15 mouse cellular contexts compared by ENCODE assay signal in the genomic region with DNA sequence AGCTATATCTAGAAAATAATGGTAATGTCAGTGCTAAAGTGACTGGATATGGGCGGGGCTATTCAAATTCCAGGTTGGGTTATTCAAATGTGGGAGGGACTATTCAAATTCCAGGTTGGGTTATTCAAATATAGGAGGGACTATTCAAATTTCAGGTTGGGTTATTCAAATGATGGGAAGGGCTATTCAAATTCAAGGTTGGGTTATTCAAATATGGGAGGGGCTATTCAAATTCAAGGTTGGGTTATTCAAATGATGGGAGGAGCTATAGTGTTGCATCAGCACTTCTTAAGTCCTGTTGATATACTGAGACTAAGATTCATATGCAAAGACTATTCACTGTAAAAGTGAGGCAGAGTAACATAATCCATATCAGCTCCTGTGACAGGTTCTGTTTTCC.
DNase-seq lines count a peak whose midpoint lies in the region; ATAC-seq lines count a peak whose summit lies in the region.
"Had no signal": no experiment of that assay in that cellular context is flagged by ENCODE, and none has a peak within 500 bp of the region (broad histone marks: within the 10 kb centered on the region; RNA-seq: fewer than 3 reads in every experiment).

No protein-coding gene starts in this region.

- ATAC-seq in liver, embryonic 15.5 days (ENCODE audit: insufficient read depth), result peak; percentile 87
- ATAC-seq: activated CD4-positive, CD25-positive, alpha-beta regulatory T cell, adult 4 months; intestine, embryonic 16.5 days had no signal

- DNase-seq in 416B (ENCODE audit: low read depth) (peak; percentile 74), ES-CJ7 (ENCODE audit: low read depth, low spot score) (peak; percentile 83), adipocyte (ENCODE audit: low spot score) (peak; percentile 7)
- no peak for DNase-seq in Muller cell, postnatal 12 days (ENCODE audit: inconsistent ontology term)
- no peak for DNase-seq in gastrocnemius, postnatal 4 days (ENCODE audit: low spot score in 2 of 2)
- no peak for DNase-seq in lung, postnatal 4 days
- DNase-seq: cerebellum, adult 11-12 months; gastrocnemius, postnatal 25 days; kidney, postnatal 10 days; right cerebral cortex, postnatal 4 days had no signal

- no peaks in the 10 kb centered on the region for H3K36me3 ChIP-seq in liver, embryonic 15.5 days (replicated peaks)
- H3K36me3 ChIP-seq: embryonic facial prominence, embryonic 15.5 days; forebrain, embryonic 12.5 days had no signal

- no peak overlapping the region for H3K9ac ChIP-seq in liver, embryonic 15.5 days
- H3K9ac ChIP-seq: embryonic facial prominence, embryonic 15.5 days; forebrain, embryonic 12.5 days had no signal

- H3K9me3 ChIP-seq in liver, embryonic 15.5 days (replicated peaks), result no peaks in the 10 kb centered on the region
- H3K9me3 ChIP-seq: embryonic facial prominence, embryonic 15.5 days; forebrain, embryonic 12.5 days had no signal

- no peak overlapping the region for H3K4me2 ChIP-seq in liver, embryonic 15.5 days
- H3K4me2 ChIP-seq: embryonic facial prominence, embryonic 15.5 days; forebrain, embryonic 12.5 days had no signal

- 17% methylated on average over 1 of the region's 1 CpGs for WGBS in liver, embryonic 15.5 days (ENCODE audit: insufficient replicate concordance)

- H3K27ac ChIP-seq in liver, embryonic 15.5 days (replicated peaks), result no peak overlapping the region
- H3K27ac ChIP-seq: embryonic facial prominence, embryonic 15.5 days; forebrain, embryonic 12.5 days had no signal

- no peaks in the 10 kb centered on the region for H3K27me3 ChIP-seq in liver, embryonic 15.5 days
- H3K27me3 ChIP-seq: embryonic facial prominence, embryonic 15.5 days; forebrain, embryonic 12.5 days had no signal

- no peaks in the 10 kb centered on the region for H3K4me1 ChIP-seq in liver, embryonic 15.5 days (replicated peaks)
- H3K4me1 ChIP-seq: embryonic facial prominence, embryonic 15.5 days had no signal

- H3K4me3 ChIP-seq in liver, embryonic 15.5 days (replicated peaks), result no peak overlapping the region
- H3K4me3 ChIP-seq: embryonic facial prominence, embryonic 15.5 days; forebrain, embryonic 12.5 days had no signal

Comparison
In these comparisons a context has a peak if more than half of its experiments do, and no peak if none do; other contexts are left out.
1. DNase-seq: peak in 416B (single experiment), ES-CJ7 (single experiment) and adipocyte (single experiment); none in Muller cell, postnatal 12 days (single experiment), gastrocnemius, postnatal 4 days (0 of 2) and lung, postnatal 4 days (0 of 2).